Mouse (Mus musculus): ENCODE results near the gene Olfr823. TPM values are rescaled to one million over a fixed set of nuclear protein-coding genes. Genes with fewer than 3 reads are reported as not detected.

Gene Olfr823
- polyA plus RNA-seq, 1 experiment from 2014 or later, result not detected

Other genes starting within 250 kb of the Olfr823 start
- gene Olfr814, start 235.5 kb downstream of the Olfr823 start, polyA plus RNA-seq (2015; fragmentation: Nextera tagmentation; extraction: Ambion mirVana), result not detected in 2 replicates
- gene Olfr815, start 209.5 kb downstream of the Olfr823 start, polyA plus RNA-seq (2015; fragmentation: Nextera tagmentation; extraction: Ambion mirVana), result not detected in 2 replicates
- not detected in 2 replicates for gene Olfr816, start 199.8 kb downstream of the Olfr823 start, polyA plus RNA-seq (2015; fragmentation: Nextera tagmentation; extraction: Ambion mirVana)
- not detected in 2 replicates for gene Olfr818, start 166.3 kb downstream of the Olfr823 start, polyA plus RNA-seq (2015; fragmentation: Nextera tagmentation; extraction: Ambion mirVana)
- not detected in 2 replicates for gene Olfr819, start 148.1 kb downstream of the Olfr823 start, polyA plus RNA-seq (2015; fragmentation: Nextera tagmentation; extraction: Ambion mirVana)
- not detected in 2 replicates for gene Olfr247, start 139.2 kb downstream of the Olfr823 start, polyA plus RNA-seq (2015; fragmentation: Nextera tagmentation; extraction: Ambion mirVana)
- not detected in 2 replicates for gene Gm10310, start 130.3 kb downstream of the Olfr823 start, polyA plus RNA-seq (2015; fragmentation: Nextera tagmentation; extraction: Ambion mirVana)
- not detected in 2 replicates for gene Olfr820, start 102.8 kb downstream of the Olfr823 start, polyA plus RNA-seq (2015; fragmentation: Nextera tagmentation; extraction: Ambion mirVana)
- not detected in 2 replicates for gene Olfr821, start 85.0 kb downstream of the Olfr823 start, polyA plus RNA-seq (2015; fragmentation: Nextera tagmentation; extraction: Ambion mirVana)
- gene Olfr822, start 44.2 kb downstream of the Olfr823 start, polyA plus RNA-seq (2015; fragmentation: Nextera tagmentation; extraction: Ambion mirVana), result not detected in 2 replicates
- not detected in 2 replicates for gene Olfr824, start 14.6 kb upstream of the Olfr823 start, polyA plus RNA-seq (2015; fragmentation: Nextera tagmentation; extraction: Ambion mirVana)
- not detected in 2 replicates for gene Olfr825, start 51.4 kb upstream of the Olfr823 start, polyA plus RNA-seq (2015; fragmentation: Nextera tagmentation; extraction: Ambion mirVana)
- not detected in 2 replicates for gene Olfr826, start 68.8 kb upstream of the Olfr823 start, polyA plus RNA-seq (2015; fragmentation: Nextera tagmentation; extraction: Ambion mirVana)
- gene Olfr827, start 99.0 kb upstream of the Olfr823 start, polyA plus RNA-seq (2015; fragmentation: Nextera tagmentation; extraction: Ambion mirVana), result not detected in 2 replicates
- 1.5 and 1.6 TPM in 2 replicates for gene Neurod4, start 164.9 kb upstream of the Olfr823 start, polyA plus RNA-seq (2015; fragmentation: Nextera tagmentation; extraction: Ambion mirVana)
- 0.09 TPM in 1 of 2 replicates, not detected in the other for gene Tespa1, start 207.5 kb upstream of the Olfr823 start, polyA plus RNA-seq (2015; fragmentation: Nextera tagmentation; extraction: Ambion mirVana)

All from hindbrain, embryonic 16.5 days (tissue).